Mouse (Mus musculus) bone marrow, adult 2 months (tissue): ENCODE results near the gene Cdh23.

Experiments
- CTCF ChIP-seq: fragments of 200-500 bp; IDR thresholded peaks from 2 replicates; pipeline ENCODE4 v1.5.1; 2011; ENCODE audit warnings: low read length, control low read depth; ENCODE audit not compliant: control insufficient read depth, insufficient read depth
- POLR2A ChIP-seq: fragments of 200-500 bp; IDR thresholded peaks from 2 replicates; pipeline ENCODE4 v1.6.1; 2011; ENCODE audit warnings: low read depth, mild to moderate bottlenecking, control low read depth, low read length, borderline replicate concordance; ENCODE audit not compliant: control insufficient read depth

GRCm38 (mm10) chr10:60290026-60290738, 406.1 kb downstream of the Cdh23 start:
- TF ChIP-seq CTCF (no peak), POLR2A (no peak)
